Mouse (Mus musculus) CH12.LX (cell line): ENCODE measurements at regions not wholly inside any gene's neighbourhood (a gene's known extent, or its start where the extent isn't known, plus 50 kb on each side); places are given as distances from the start of the nearest gene placed in this dataset.

Experiments
- DNase-seq: peaks from one replicate; pipeline ENCODE4 v3.0.0-alpha.2; 2013; ENCODE audit errors: extremely low read depth
- H3K27ac ChIP-seq: 2 replicates; pipeline ENCODE4 v1.5.1; 2012; ENCODE audit warnings: low read depth, mild to moderate bottlenecking, control low read depth, moderate library complexity; ENCODE audit not compliant: insufficient read depth
- H3K27me3 ChIP-seq: replicated peaks from 2 replicates; pipeline ENCODE3; 2012; ENCODE audit warnings: inconsistent platforms
- H3K36me3 ChIP-seq, 2 experiments: replicated peaks in 1 of 2; 2 replicates each; pipeline versions ENCODE3 to v1.6.1; 2012; ENCODE audit warnings: inconsistent platforms in 1 of 2, low read length in 1 of 2, mild to moderate bottlenecking in 1 of 2, mixed read lengths in 1 of 2, moderate library complexity in 1 of 2; ENCODE audit not compliant: control insufficient read depth in 1 of 2, insufficient read depth in 1 of 2
- H3K4me1 ChIP-seq, 2 experiments: 2 replicates each; pipeline ENCODE4 v1.6.1; 2012; ENCODE audit warnings: inconsistent platforms in 1 of 2, moderate library complexity in 1 of 2; ENCODE audit not compliant: insufficient read depth in 2 of 2, control insufficient read depth in 1 of 2
- H3K4me2 ChIP-seq: 2 replicates; pipeline ENCODE4 v1.6.1; 2012; ENCODE audit warnings: low read depth, mild to moderate bottlenecking, control low read depth; ENCODE audit not compliant: poor library complexity, insufficient read depth, severe bottlenecking
- H3K4me3 ChIP-seq, 3 experiments: fragments of 150-350 bp in 1 of 3; sonication (generic) in 1 of 3; replicated peaks in 1 of 3; 2 replicates each; pipeline versions ENCODE3 to v1.5.1; 2011 to 2012; ENCODE audit warnings: low read depth in 2 of 3, low read length in 2 of 3, mild to moderate bottlenecking in 2 of 3, moderate library complexity in 2 of 3, control low read depth in 1 of 3, improper control_type of control experiment in 1 of 3, inconsistent platforms in 1 of 3, mixed read lengths in 1 of 3; ENCODE audit not compliant: poor library complexity in 1 of 3
- H3K79me2 ChIP-seq: replicated peaks from 2 replicates; pipeline ENCODE4 v1.6.1; 2012; ENCODE audit warnings: mild to moderate bottlenecking, moderate library complexity; ENCODE audit not compliant: control insufficient read depth, poor library complexity, insufficient read depth, severe bottlenecking; ENCODE audit errors: extremely low read depth
- H3K9ac ChIP-seq: 2 replicates; pipeline ENCODE4 v1.6.1; 2012; ENCODE audit warnings: low read depth, mild to moderate bottlenecking, control low read depth, moderate library complexity; ENCODE audit not compliant: insufficient read depth
- H3K9me3 ChIP-seq: replicated peaks from 2 replicates; pipeline ENCODE3; 2012; ENCODE audit warnings: low read length, inconsistent platforms, mixed read lengths
- CTCF ChIP-seq, 2 experiments: IDR thresholded peaks in 1 of 2; conservative IDR thresholded peaks in 1 of 2; 2 replicates each; pipeline ENCODE4 v1.5.1; 2011 to 2012; ENCODE audit warnings: low read depth in 2 of 2, low read length in 2 of 2, improper control_type of control experiment in 1 of 2, inconsistent platforms in 1 of 2, mild to moderate bottlenecking in 1 of 2, moderate library complexity in 1 of 2
- ELF1 ChIP-seq: IDR thresholded peaks from 2 replicates; pipeline ENCODE4 v1.6.1; 2014; ENCODE audit warnings: low read depth, mild to moderate bottlenecking, inconsistent platforms, low read length, improper control_type of control experiment
- GABPA ChIP-seq: IDR thresholded peaks from 2 replicates; pipeline ENCODE4 v1.6.1; 2012; ENCODE audit warnings: low read depth, low read length, improper control_type of control experiment, inconsistent platforms; ENCODE audit not compliant: insufficient replicate concordance
- HCFC1 ChIP-seq: IDR thresholded peaks from 2 replicates; pipeline ENCODE4 v1.6.1; 2012; ENCODE audit warnings: low read depth, mild to moderate bottlenecking, inconsistent platforms, low read length, improper control_type of control experiment
- JUND ChIP-seq: conservative IDR thresholded peaks from 2 replicates; pipeline ENCODE4 v1.6.1; 2011; ENCODE audit warnings: low read depth, low read length, improper control_type of control experiment
- KAT2A ChIP-seq: IDR thresholded peaks from 2 replicates; pipeline ENCODE4 v1.6.1; 2012; ENCODE audit warnings: low read length, improper control_type of control experiment, inconsistent platforms; ENCODE audit not compliant: insufficient replicate concordance
- MAZ ChIP-seq: IDR thresholded peaks from 2 replicates; pipeline ENCODE4 v1.6.1; 2012; ENCODE audit warnings: low read depth, mild to moderate bottlenecking, inconsistent platforms, low read length, improper control_type of control experiment, moderate library complexity
- MXI1 ChIP-seq: IDR thresholded peaks from 2 replicates; pipeline ENCODE4 v1.6.1; 2011; ENCODE audit warnings: mild to moderate bottlenecking, low read depth, low read length, improper control_type of control experiment
- MYC ChIP-seq: IDR thresholded peaks from 2 replicates; pipeline ENCODE4 v1.6.1; 2011; ENCODE audit warnings: low read depth, mild to moderate bottlenecking, improper control_type of control experiment, low read length
- NELFE ChIP-seq: IDR thresholded peaks from 2 replicates; pipeline ENCODE4 v1.6.1; 2011; ENCODE audit warnings: low read depth, low read length, improper control_type of control experiment
- NRF1 ChIP-seq: IDR thresholded peaks from 2 replicates; pipeline ENCODE4 v1.6.1; 2014; ENCODE audit warnings: low read depth, mild to moderate bottlenecking, inconsistent platforms, low read length, improper control_type of control experiment, moderate library complexity
- POLR2A ChIP-seq: IDR thresholded peaks from 2 replicates; pipeline ENCODE4 v1.6.1; 2011; ENCODE audit warnings: low read depth, mild to moderate bottlenecking, improper control_type of control experiment, low read length
- POLR2AphosphoS2 ChIP-seq: IDR thresholded peaks from 2 replicates; pipeline ENCODE4 v1.6.1; 2011; ENCODE audit warnings: low read depth, low read length, improper control_type of control experiment
- RCOR1 ChIP-seq: conservative IDR thresholded peaks from 2 replicates; pipeline ENCODE4 v1.6.1; 2012; ENCODE audit warnings: low read depth, mild to moderate bottlenecking, inconsistent platforms, low read length, improper control_type of control experiment
- TBP ChIP-seq: conservative IDR thresholded peaks from 2 replicates; pipeline ENCODE4 v1.6.1; 2011; ENCODE audit warnings: low read depth, low read length, improper control_type of control experiment
- TCF12 ChIP-seq: IDR thresholded peaks from 2 replicates; pipeline ENCODE4 v1.6.1; 2014; ENCODE audit warnings: low read depth, mild to moderate bottlenecking, inconsistent platforms, low read length, improper control_type of control experiment
- UBTF ChIP-seq: IDR thresholded peaks from 2 replicates; pipeline ENCODE4 v1.6.1; 2012; ENCODE audit warnings: low read depth, mild to moderate bottlenecking, inconsistent platforms, low read length, improper control_type of control experiment, moderate library complexity
- USF1 ChIP-seq: IDR thresholded peaks from 2 replicates; pipeline ENCODE4 v1.6.1; 2014; ENCODE audit warnings: low read depth, mild to moderate bottlenecking, inconsistent platforms, low read length, improper control_type of control experiment
- ZC3H11A ChIP-seq: IDR thresholded peaks from 2 replicates; pipeline ENCODE4 v1.6.1; 2012; ENCODE audit warnings: low read depth, mild to moderate bottlenecking, inconsistent platforms, low read length, improper control_type of control experiment
- ZMIZ1 ChIP-seq: IDR thresholded peaks from 2 replicates; pipeline ENCODE4 v1.6.1; 2012; ENCODE audit warnings: low read depth, mild to moderate bottlenecking, inconsistent platforms, low read length, improper control_type of control experiment
- dilution Hi-C: fragments of 300-500 bp; cut with MboI; formaldehyde crosslinking; loops from 2 replicates; pipeline ENCODE4 v1.14.3; 2020; ENCODE audit warnings: low sequenced_read_pairs; ENCODE audit not compliant: extremely low pct_unique_long_range_greater_than_20kb, extremely low pct_ligation_motif_present
- in situ Hi-C: fragments of 300-500 bp; cut with MboI; formaldehyde crosslinking; loops from 3 replicates; pipeline ENCODE4 v1.14.3; 2019; ENCODE audit warnings: low sequenced_read_pairs, low pct_ligation_motif_present, low pct_unique_long_range_greater_than_20kb, mixed read lengths

DNA sequence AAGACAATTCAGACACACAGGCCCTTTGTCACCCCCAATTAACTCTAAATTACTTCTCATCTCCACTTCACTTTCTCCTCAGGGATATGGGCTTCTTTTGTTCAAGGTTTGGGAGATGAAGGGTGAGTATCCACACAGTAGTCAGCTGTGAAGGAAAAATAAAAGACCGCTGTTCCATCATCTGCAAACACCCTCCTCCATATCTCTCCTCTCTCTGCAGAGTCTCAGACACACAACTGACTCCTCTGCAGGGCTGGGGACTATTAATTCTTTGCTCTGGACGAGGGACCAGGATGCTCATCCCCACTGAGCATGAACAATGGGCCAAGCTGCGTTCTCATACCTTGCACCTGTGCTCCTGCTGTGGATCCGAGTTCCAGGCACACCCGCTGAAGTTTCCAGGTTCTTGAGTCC is 249.3 kb downstream of the Pdcd6ip start:
- Histone ChIP-seq H3K27ac (no peak overlapping the region), H3K4me2 (no peak overlapping the region), H3K4me1 (no peaks in the 10 kb centered on the region), H3K4me3 (no peak overlapping the region), H3K9me3 (peaks cover 8% of the 10 kb centered on the region), H3K9ac (no peak overlapping the region), H3K36me3 (no peaks in the 10 kb centered on the region), H3K79me2 (no peaks in the 10 kb centered on the region), H3K27me3 (no peaks in the 10 kb centered on the region)
- in situ Hi-C loops (no loop called here), dilution Hi-C loops (no loop called here)
- TF ChIP-seq CTCF (conservative IDR thresholded peaks at IDR 0.05 in 1 of 2, IDR thresholded peaks at IDR 0.05 in 1 of 2; ENCODE audit: low read depth in 2 of 2, low read length in 2 of 2) (no peak), ZC3H11A (no peak), ELF1 (no peak), JUND (no peak), USF1 (no peak), ZMIZ1 (no peak), RCOR1 (no peak), NRF1 (no peak), MAZ (no peak), MXI1 (no peak), POLR2A (no peak), HCFC1 (no peak), TCF12 (no peak), GABPA (no peak), KAT2A (no peak), NELFE (no peak)
- no peak for DNase-seq

GRCm38 (mm10) chr9:113457169-113457850 is 250.7 kb downstream of the Pdcd6ip start:
- TF ChIP-seq POLR2AphosphoS2 = no peak
- TF ChIP-seq UBTF = no peak
- no peak for TF ChIP-seq TBP
- no peak for TF ChIP-seq RCOR1
- TF ChIP-seq MYC = no peak
- Histone ChIP-seq H3K27me3 (no peaks in the 10 kb centered on the region), H3K4me2 (no peak overlapping the region), H3K4me1 (no peaks in the 10 kb centered on the region), H3K4me3 (no peak overlapping the region), H3K9ac (no peak overlapping the region), H3K36me3 (no peaks in the 10 kb centered on the region), H3K27ac (no peak overlapping the region), H3K79me2 (no peaks in the 10 kb centered on the region), H3K9me3 (peaks cover 7% of the 10 kb centered on the region)
- no peak for DNase-seq
- dilution Hi-C loops = no loop called here
- in situ Hi-C loops = no loop called here
